Mouse (Mus musculus): ENCODE data around the gene Lipc. TPM values are rescaled to one million over a fixed set of nuclear protein-coding genes. Genes with fewer than 3 reads are reported as not detected.
"Not testable (repeated sequence)": the region's sequence is repeated elsewhere in the genome, so short reads cannot be mapped to it uniquely, and the experiment has no call there.

Lipc gene
- polyA plus RNA-seq, 1 experiment from 2014 or later = 0.21 TPM

- not testable (repeated sequence) for H3K4me3 ChIP-seq; H3K9me3 ChIP-seq; H3K4me2 ChIP-seq; ATAC-seq (ENCODE audit: extremely low read depth, insufficient number of reproducible peaks, low FRiP score, low TSS enrichment); H3K27me3 ChIP-seq (replicated peaks); H3K9ac ChIP-seq; H3K27ac ChIP-seq (replicated peaks); H3K36me3 ChIP-seq
- 65% methylated on average over 15 of the region's 15 CpGs for WGBS
- peaks cover 37% of the 10 kb centered on the region for H3K4me1 ChIP-seq
Measured at GRCm38 (mm10) chr9:70853081-70853480, 98.9 kb downstream of the Lipc start.

GRCm38 (mm10) chr9:70851533-70851932 lies 100.5 kb downstream of the Lipc start:
- no peak overlapping the region for H3K4me3 ChIP-seq
- H3K9me3 ChIP-seq = no peaks in the 10 kb centered on the region
- no peak overlapping the region for H3K27ac ChIP-seq (replicated peaks)
- H3K27me3 ChIP-seq (replicated peaks) = no peaks in the 10 kb centered on the region
- peaks cover 43% of the 10 kb centered on the region for H3K4me1 ChIP-seq
- ATAC-seq (ENCODE audit: extremely low read depth, insufficient number of reproducible peaks, low FRiP score, low TSS enrichment) = no peak
- 71% methylated on average over 3 of the region's 3 CpGs for WGBS
- no peak overlapping the region for H3K4me2 ChIP-seq
- H3K36me3 ChIP-seq = no peaks in the 10 kb centered on the region
- H3K9ac ChIP-seq = no peak overlapping the region

- 42% methylated on average over 10 of the region's 10 CpGs for WGBS
- no peaks in the 10 kb centered on the region for H3K27me3 ChIP-seq (replicated peaks)
- peaks cover 21% of the 10 kb centered on the region for H3K4me1 ChIP-seq
- H3K4me3 ChIP-seq = peak overlapping the region; percentile 31; the same call in 1 of the 2 replicates
- H3K9me3 ChIP-seq = no peaks in the 10 kb centered on the region
- 0 out of 2 replicates have a peak overlapping the region, but pooled peaks have one; percentile 64 for H3K9ac ChIP-seq
- peak overlapping the region; percentile 52 for H3K4me2 ChIP-seq
- H3K27ac ChIP-seq (replicated peaks) = peak overlapping the region; percentile 71
- ATAC-seq (ENCODE audit: extremely low read depth, insufficient number of reproducible peaks, low FRiP score, low TSS enrichment) = no peak
- H3K36me3 ChIP-seq = no peaks in the 10 kb centered on the region
Measured at GRCm38 (mm10) chr9:70848135-70848770, 103.8 kb downstream of the Lipc start.

- Histone ChIP-seq H3K27ac (replicated peaks) (peak overlapping the region; percentile 71), H3K4me2 (peak overlapping the region; percentile 52), H3K4me1 (peaks cover 18% of the 10 kb centered on the region), H3K36me3 (no peaks in the 10 kb centered on the region), H3K4me3 (peak overlapping the region; percentile 31), H3K9me3 (no peaks in the 10 kb centered on the region), H3K9ac (peak overlapping the region; percentile 64), H3K27me3 (replicated peaks) (no peaks in the 10 kb centered on the region)
- 11% methylated on average over 8 of the region's 8 CpGs for WGBS
- ATAC-seq (ENCODE audit: extremely low read depth, insufficient number of reproducible peaks, low FRiP score, low TSS enrichment) = no peak
Measured at GRCm38 (mm10) chr9:70847627-70848051, 104.4 kb downstream of the Lipc start.

GRCm38 (mm10) chr9:70843270-70843669 lies 108.8 kb downstream of the Lipc start:
- Histone ChIP-seq H3K4me1 (peaks cover 50% of the 10 kb centered on the region), H3K9me3 (no peaks in the 10 kb centered on the region), H3K9ac (no peak overlapping the region), H3K36me3 (no peaks in the 10 kb centered on the region), H3K27me3 (replicated peaks) (no peaks in the 10 kb centered on the region), H3K4me3 (no peak overlapping the region), H3K27ac (replicated peaks) (peak overlapping the region; percentile 88), H3K4me2 (no peak overlapping the region)
- no peak for ATAC-seq (ENCODE audit: extremely low read depth, insufficient number of reproducible peaks, low FRiP score, low TSS enrichment)
- 89% methylated on average over 4 of the region's 4 CpGs for WGBS

GRCm38 (mm10) chr9:70842300-70842941 lies 109.6 kb downstream of the Lipc start:
- no peak overlapping the region for H3K9ac ChIP-seq
- 48% methylated on average over 5 of the region's 6 CpGs for WGBS
- H3K4me3 ChIP-seq = no peak overlapping the region
- ATAC-seq (ENCODE audit: extremely low read depth, insufficient number of reproducible peaks, low FRiP score, low TSS enrichment) = no peak
- no peaks in the 10 kb centered on the region for H3K27me3 ChIP-seq (replicated peaks)
- H3K9me3 ChIP-seq = no peaks in the 10 kb centered on the region
- peaks cover 50% of the 10 kb centered on the region for H3K4me1 ChIP-seq
- no peaks in the 10 kb centered on the region for H3K36me3 ChIP-seq
- H3K27ac ChIP-seq (replicated peaks) = peak overlapping the region; percentile 88
- no peak overlapping the region for H3K4me2 ChIP-seq

- Histone ChIP-seq H3K27me3 (replicated peaks) (no peaks in the 10 kb centered on the region), H3K36me3 (no peaks in the 10 kb centered on the region), H3K9ac (no peak overlapping the region), H3K4me1 (peaks cover 50% of the 10 kb centered on the region), H3K4me3 (no peak overlapping the region), H3K27ac (replicated peaks) (peak overlapping the region; percentile 88), H3K9me3 (no peaks in the 10 kb centered on the region), H3K4me2 (no peak overlapping the region)
- ATAC-seq (ENCODE audit: extremely low read depth, insufficient number of reproducible peaks, low FRiP score, low TSS enrichment) = no peak
- 74% methylated on average over 8 of the region's 8 CpGs for WGBS
Measured at GRCm38 (mm10) chr9:70841426-70842215, 110.4 kb downstream of the Lipc start.

GRCm38 (mm10) chr9:70840861-70841341 lies 111.1 kb downstream of the Lipc start:
- H3K4me1 ChIP-seq = peaks cover 50% of the 10 kb centered on the region
- peak; percentile 63; the same call in 1 of the 2 replicates for ATAC-seq (ENCODE audit: extremely low read depth, insufficient number of reproducible peaks, low FRiP score, low TSS enrichment)
- no peak overlapping the region for H3K4me3 ChIP-seq

GRCm38 (mm10) chr9:70838132-70838911 lies 113.7 kb downstream of the Lipc start:
- Histone ChIP-seq H3K36me3 (no peaks in the 10 kb centered on the region), H3K4me2 (no peak overlapping the region), H3K4me1 (peaks cover 74% of the 10 kb centered on the region), H3K4me3 (no peak overlapping the region), H3K9ac (no peak overlapping the region), H3K27me3 (replicated peaks) (no peaks in the 10 kb centered on the region), H3K9me3 (no peaks in the 10 kb centered on the region), H3K27ac (replicated peaks) (peak overlapping the region; percentile 34)
- ATAC-seq (ENCODE audit: extremely low read depth, insufficient number of reproducible peaks, low FRiP score, low TSS enrichment) = no peak
- 74% methylated on average over 10 of the region's 10 CpGs for WGBS

More at GRCm38 (mm10) chr9:70840861-70841341, 111.1 kb downstream of the Lipc start:
- no peaks in the 10 kb centered on the region for H3K9me3 ChIP-seq
- no peaks in the 10 kb centered on the region for H3K36me3 ChIP-seq
- peak overlapping the region; percentile 88 for H3K27ac ChIP-seq (replicated peaks)
- H3K4me2 ChIP-seq = peak overlapping the region; percentile 50
- no peaks in the 10 kb centered on the region for H3K27me3 ChIP-seq (replicated peaks)
- 9% methylated on average over 6 of the region's 6 CpGs for WGBS
- peak overlapping the region; percentile 21; the same call in 1 of the 2 replicates for H3K9ac ChIP-seq

GRCm38 (mm10) chr9:70834730-70835154 lies 117.3 kb downstream of the Lipc start:
- peaks cover 46% of the 10 kb centered on the region for H3K4me1 ChIP-seq

More at GRCm38 (mm10) chr9:70834730-70835154, 117.3 kb downstream of the Lipc start:
- 18% methylated on average over 4 of the region's 4 CpGs for WGBS
- peak; percentile 67 for ATAC-seq (ENCODE audit: extremely low read depth, insufficient number of reproducible peaks, low FRiP score, low TSS enrichment)
- Histone ChIP-seq H3K4me3 (no peak overlapping the region), H3K27ac (replicated peaks) (peak overlapping the region; percentile 84), H3K9me3 (no peaks in the 10 kb centered on the region), H3K27me3 (replicated peaks) (no peaks in the 10 kb centered on the region), H3K4me2 (0 out of 2 replicates have a peak overlapping the region, but pooled peaks have one; percentile 0), H3K9ac (no peak overlapping the region), H3K36me3 (no peaks in the 10 kb centered on the region)

Measured in heart, embryonic 13.5 days (tissue).